Mouse (Mus musculus) liver, embryonic 15.5 days (tissue): ENCODE data around the gene Il18. TPM values are rescaled to one million over a fixed set of nuclear protein-coding genes. Genes with fewer than 3 reads are reported as not detected.

Experiments used
- ATAC-seq: fragments of 200-750 bp; cut with Nextera tagmentation; 2 replicates; pipeline ENCODE4 v1.8.0; 2017; ENCODE audit warnings: moderate number of reproducible peaks, mild to moderate bottlenecking, moderate library complexity; ENCODE audit not compliant: insufficient read depth
- H3K27ac ChIP-seq: fragments of 300-500 bp; sonication (generic); replicated peaks from 2 replicates; pipeline ENCODE4 v1.5.1; 2015; ENCODE audit warnings: mild to moderate bottlenecking, inconsistent platforms
- H3K27me3 ChIP-seq: fragments of 300-500 bp; sonication (generic); 2 replicates; pipeline ENCODE4 v1.6.1; 2015; ENCODE audit warnings: mild to moderate bottlenecking, inconsistent platforms
- H3K36me3 ChIP-seq: fragments of 300-500 bp; sonication (generic); replicated peaks from 2 replicates; pipeline ENCODE4 v1.6.1; 2015; ENCODE audit warnings: moderate library complexity, mild to moderate bottlenecking, inconsistent platforms
- H3K4me1 ChIP-seq: fragments of 300-500 bp; sonication (generic); replicated peaks from 2 replicates; pipeline ENCODE4 v1.6.1; 2015; ENCODE audit warnings: inconsistent platforms
- H3K4me2 ChIP-seq: fragments of 300-500 bp; sonication (generic); 2 replicates; pipeline ENCODE4 v1.6.1; 2015; ENCODE audit warnings: moderate library complexity, mild to moderate bottlenecking, inconsistent platforms
- H3K4me3 ChIP-seq: fragments of 300-500 bp; sonication (generic); replicated peaks from 2 replicates; pipeline ENCODE4 v1.5.1; 2015; ENCODE audit warnings: mild to moderate bottlenecking, inconsistent platforms
- H3K9ac ChIP-seq: fragments of 300-500 bp; sonication (generic); 2 replicates; pipeline ENCODE4 v1.6.1; 2015; ENCODE audit warnings: moderate library complexity, mild to moderate bottlenecking, inconsistent platforms
- H3K9me3 ChIP-seq: fragments of 300-500 bp; sonication (generic); replicated peaks from 2 replicates; pipeline ENCODE4 v1.6.1; 2016; ENCODE audit warnings: inconsistent platforms
- WGBS: fragments of 180-500 bp; shearing (Covaris S2); methylation state at CpG from one replicate; pipeline ENCODE4 v1.1.7; 2015; ENCODE audit warnings: mixed read lengths; ENCODE audit not compliant: insufficient replicate concordance; 5-methylcytosine and 5-hydroxymethylcytosine counted together
- polyA plus RNA-seq: library from polyadenylated mRNA; unstranded; fragments of >200 nt; fragmentation: Nextera tagmentation; extraction: Ambion mirVana; gene quantifications from 2 replicates; pipeline ENCODE4 v1.2.1, GENCODE M21; 2015

The Il18 gene
- polyA plus RNA-seq, 1 experiment from 2014 or later, result 11.1 TPM

DNA sequence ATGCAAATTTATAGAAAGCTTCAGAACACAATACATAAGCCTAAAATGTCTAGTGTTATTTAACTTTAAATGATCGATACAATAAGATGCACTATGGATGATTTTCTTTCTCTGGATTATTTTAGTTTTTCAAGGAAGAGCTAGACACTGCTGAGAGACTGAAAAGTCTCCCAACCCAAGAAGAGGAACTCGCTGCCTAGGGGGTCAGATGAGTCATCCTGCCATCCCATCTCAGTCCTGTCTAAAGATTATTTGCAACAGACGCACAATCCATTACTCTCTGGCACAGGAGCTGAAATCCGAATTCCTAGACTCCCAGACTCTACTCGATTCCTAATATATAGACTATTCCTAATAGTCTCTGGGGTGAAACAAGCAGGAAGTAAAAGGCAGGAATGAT, 2.4 kb upstream of the Il18 start:
- no peak overlapping the region for H3K9ac ChIP-seq
- H3K27me3 ChIP-seq, result no peaks in the 10 kb centered on the region
- no peak overlapping the region for H3K4me2 ChIP-seq
- no peak for ATAC-seq
- no peak overlapping the region for H3K4me3 ChIP-seq
- no peaks in the 10 kb centered on the region for H3K9me3 ChIP-seq
- H3K36me3 ChIP-seq, result no peaks in the 10 kb centered on the region
- 38% methylated on average over 5 of the region's 5 CpGs for WGBS
- no peaks in the 10 kb centered on the region for H3K4me1 ChIP-seq
- H3K27ac ChIP-seq, result no peak overlapping the region

DNA sequence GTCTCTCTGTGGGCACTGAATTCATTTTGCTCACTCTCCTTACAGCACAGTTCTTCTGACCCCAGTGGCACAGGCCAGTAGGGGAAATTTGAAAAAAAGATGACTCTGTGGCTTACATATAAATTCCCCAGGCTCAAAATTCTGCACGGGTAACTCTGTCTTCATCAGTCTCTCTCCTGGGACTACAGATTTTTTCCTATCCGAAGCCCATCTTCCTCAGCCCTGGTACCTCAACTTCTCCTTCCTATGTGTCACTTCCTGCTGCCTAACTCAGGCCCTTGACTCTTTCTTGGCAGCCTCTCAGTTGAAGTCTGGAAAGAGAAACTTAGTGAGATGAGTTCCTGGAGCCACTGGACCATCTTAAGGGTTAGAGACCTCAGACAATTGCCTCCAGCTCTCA, 1.1 kb upstream of the Il18 start:
- WGBS, result 29% methylated on average over 2 of the region's 2 CpGs
- ATAC-seq, result no peak

DNA sequence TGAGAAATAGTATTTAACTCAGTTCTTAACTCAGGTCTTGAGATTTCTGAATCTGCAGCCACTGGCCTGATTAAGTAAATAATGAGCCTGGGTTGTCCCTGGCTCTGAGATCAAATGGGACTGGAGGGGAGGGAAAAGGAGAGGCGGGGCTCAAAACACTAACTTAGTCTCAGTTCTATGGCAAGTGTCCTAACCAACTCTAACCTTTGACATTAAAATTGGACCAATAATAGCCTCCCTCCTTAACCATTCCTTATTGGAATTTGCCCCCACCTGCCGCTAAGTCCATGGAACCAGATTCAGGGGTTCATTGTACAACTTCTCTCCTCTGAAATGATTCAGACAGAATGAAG, 443 bp downstream of the Il18 start, which contains the start of gene Bco2:
Bco2 (minus strand) TSS at position 88 of the 353 bp plus-strand sequence.
- WGBS, result 52% methylated on average over 2 of the region's 2 CpGs
- Histone ChIP-seq H3K27me3 (no peaks in the 10 kb centered on the region), H3K4me3 (0 out of 2 replicates have a peak within 1 kb of the TSS, but pooled peaks have one; percentile 0), H3K27ac (no peak within 1 kb of the TSS), H3K4me2 (peak within 1 kb of the TSS; percentile 23), H3K9ac (no peak within 1 kb of the TSS), H3K4me1 (no peaks in the 10 kb centered on the region), H3K36me3 (no peaks in the 10 kb centered on the region), H3K9me3 (no peaks in the 10 kb centered on the region)
- ATAC-seq, result no peak

More for the DNA sequence above, 1.1 kb upstream of the Il18 start:
- Histone ChIP-seq H3K4me3 (no peak overlapping the region), H3K4me1 (no peaks in the 10 kb centered on the region), H3K27ac (no peak overlapping the region), H3K9ac (no peak overlapping the region), H3K9me3 (no peaks in the 10 kb centered on the region), H3K4me2 (no peak overlapping the region), H3K27me3 (no peaks in the 10 kb centered on the region), H3K36me3 (no peaks in the 10 kb centered on the region)

DNA sequence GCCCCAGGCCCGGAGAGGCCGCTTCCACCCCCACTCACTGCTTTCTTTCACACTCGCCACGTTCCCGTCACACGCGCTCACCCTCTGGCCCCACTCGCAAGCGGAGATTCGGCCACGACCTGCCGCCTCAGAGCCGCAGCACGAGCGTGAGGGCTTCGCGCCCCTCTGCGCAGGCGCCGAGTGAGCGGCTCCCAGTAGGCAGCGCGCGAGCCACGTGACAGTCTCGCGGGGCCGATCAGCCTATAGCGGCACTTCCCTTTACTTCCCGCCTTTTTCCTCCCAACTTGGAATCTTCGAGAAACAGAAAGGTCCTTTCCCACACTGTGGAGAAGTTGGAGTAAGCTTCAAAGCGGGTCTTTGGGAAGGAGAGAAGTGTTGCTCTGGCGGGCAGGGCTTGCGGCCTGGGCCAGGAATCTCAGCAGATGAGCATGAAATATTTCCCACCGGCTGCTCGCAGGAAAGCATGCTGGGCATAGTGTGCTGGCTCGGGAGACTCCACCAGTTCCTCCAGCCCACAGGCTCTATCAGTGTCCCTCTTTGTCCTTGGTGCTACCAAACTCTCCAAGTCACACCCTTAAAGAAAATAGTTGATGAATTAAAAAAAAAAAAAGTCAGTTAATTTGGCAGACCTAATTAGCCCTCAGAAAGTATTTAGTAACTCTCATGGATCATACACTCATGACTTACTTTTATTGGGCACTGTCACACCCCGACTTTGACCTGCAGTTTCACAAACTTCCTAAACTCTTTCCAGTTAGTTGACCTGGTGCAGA, 6.7 kb downstream of the Il18 start, which contains the start of gene Tex12:
Tex12 (minus strand) TSS at position 181 of the 773 bp plus-strand sequence.
- no peak for ATAC-seq
- H3K4me3 ChIP-seq, result no peak within 1 kb of the TSS

DNA sequence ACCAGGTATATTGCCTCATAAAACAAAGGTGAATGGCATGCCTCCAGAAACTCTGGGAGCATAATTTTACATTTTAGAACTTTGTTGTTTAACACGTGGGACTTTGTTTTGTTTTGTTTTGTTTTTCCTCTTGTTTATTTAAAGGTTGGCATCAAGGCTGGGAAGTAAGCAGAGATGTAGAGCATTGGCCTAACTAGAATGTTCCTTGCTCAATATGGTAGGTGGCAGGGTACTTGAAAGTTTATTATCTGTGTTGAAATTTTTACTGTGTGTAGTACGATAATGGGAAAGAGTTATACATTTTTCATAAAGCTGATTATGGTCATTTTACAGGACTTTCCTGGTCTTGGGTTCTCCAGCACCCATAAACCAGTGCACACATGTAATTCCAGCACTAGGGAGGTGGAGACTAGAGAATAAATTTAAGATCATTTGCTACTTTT, 7.3 kb downstream of the Il18 start:
- 62% methylated on average over 2 of the region's 2 CpGs for WGBS
- no peaks in the 10 kb centered on the region for H3K27me3 ChIP-seq
- no peaks in the 10 kb centered on the region for H3K36me3 ChIP-seq
- no peak for ATAC-seq
- no peak overlapping the region for H3K4me3 ChIP-seq
- H3K9me3 ChIP-seq, result no peaks in the 10 kb centered on the region
- no peak overlapping the region for H3K27ac ChIP-seq
- H3K4me2 ChIP-seq, result no peak overlapping the region
- no peaks in the 10 kb centered on the region for H3K4me1 ChIP-seq
- H3K9ac ChIP-seq, result no peak overlapping the region

More for the DNA sequence above, 6.7 kb downstream of the Il18 start, which contains the start of gene Tex12:
- H3K36me3 ChIP-seq, result no peaks in the 10 kb centered on the region
- WGBS, result 77% methylated on average over 38 of the region's 38 CpGs
- no peak within 1 kb of the TSS for H3K27ac ChIP-seq
- no peaks in the 10 kb centered on the region for H3K9me3 ChIP-seq
- no peaks in the 10 kb centered on the region for H3K4me1 ChIP-seq
- no peaks in the 10 kb centered on the region for H3K27me3 ChIP-seq
- no peak within 1 kb of the TSS for H3K9ac ChIP-seq
- H3K4me2 ChIP-seq, result no peak within 1 kb of the TSS

DNA sequence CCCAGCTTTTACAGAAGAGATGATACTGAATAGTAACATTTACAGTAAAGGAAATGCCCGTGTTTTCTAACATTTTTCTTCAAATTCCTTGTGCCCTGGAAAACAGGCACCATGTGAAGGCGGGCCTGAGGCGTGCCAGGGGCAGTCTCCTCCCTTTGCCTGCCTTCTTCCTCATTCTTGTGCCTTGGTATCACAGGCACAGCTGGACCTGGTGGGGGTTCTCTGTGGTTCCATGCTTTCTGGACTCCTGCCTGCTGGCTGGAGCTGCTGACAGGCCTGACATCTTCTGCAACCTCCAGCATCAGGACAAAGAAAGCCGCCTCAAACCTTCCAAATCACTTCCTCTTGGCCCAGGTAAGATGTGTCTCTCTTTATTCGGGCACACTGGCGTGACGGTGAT, 10.5 kb downstream of the Il18 start:
- Histone ChIP-seq H3K4me2 (no peak overlapping the region), H3K4me3 (no peak overlapping the region), H3K9me3 (no peaks in the 10 kb centered on the region), H3K27me3 (no peaks in the 10 kb centered on the region), H3K9ac (no peak overlapping the region), H3K36me3 (no peaks in the 10 kb centered on the region), H3K27ac (no peak overlapping the region), H3K4me1 (no peaks in the 10 kb centered on the region)
- no peak for ATAC-seq
- WGBS, result 61% methylated on average over 7 of the region's 7 CpGs

DNA sequence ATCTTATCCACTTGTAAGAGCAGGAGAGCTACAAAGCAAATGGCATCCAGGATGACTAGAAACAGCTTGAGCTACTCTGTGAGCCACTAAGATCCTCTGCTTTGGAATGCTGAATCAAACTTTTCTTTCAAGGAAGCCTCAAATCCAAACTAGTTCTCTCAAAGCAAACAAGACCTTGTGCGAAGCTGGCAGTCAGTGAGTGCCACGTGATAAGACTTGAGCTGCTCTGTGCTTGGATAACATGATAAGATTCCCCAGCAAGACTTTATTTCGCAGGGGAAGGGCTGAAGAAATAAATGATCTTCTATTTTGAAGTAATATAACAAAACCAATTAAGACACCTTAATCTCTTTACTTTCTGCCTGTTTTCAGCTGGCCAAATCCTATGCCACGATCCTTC, 11.3 kb downstream of the Il18 start:
- Histone ChIP-seq H3K4me1 (no peaks in the 10 kb centered on the region), H3K9ac (no peak overlapping the region), H3K4me3 (no peak overlapping the region), H3K27ac (no peak overlapping the region), H3K4me2 (no peak overlapping the region), H3K9me3 (no peaks in the 10 kb centered on the region), H3K36me3 (no peaks in the 10 kb centered on the region), H3K27me3 (no peaks in the 10 kb centered on the region)
- WGBS, result 32% methylated on average over 4 of the region's 4 CpGs
- no peak for ATAC-seq

DNA sequence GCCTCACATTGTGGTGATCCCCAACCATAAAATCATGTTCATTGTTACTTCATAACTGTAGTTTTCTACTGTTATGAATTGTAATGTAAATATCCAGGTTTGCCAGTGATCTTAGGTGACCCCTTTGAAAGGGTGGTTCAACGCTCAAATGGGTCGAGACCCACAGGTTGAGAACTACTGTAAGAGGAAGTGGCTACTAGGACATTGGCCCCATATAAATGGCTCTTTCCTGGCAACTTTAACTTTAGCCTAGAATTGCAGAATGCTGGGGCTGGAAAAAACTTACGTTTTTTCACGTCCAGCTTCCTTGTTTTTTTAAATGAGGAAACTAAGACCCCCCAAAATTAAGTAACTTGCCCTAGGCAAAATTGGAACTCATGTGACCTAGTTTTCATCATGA, 12.7 kb downstream of the Il18 start:
- WGBS, result 45% methylated on average over 4 of the region's 4 CpGs
- no peak for ATAC-seq

DNA sequence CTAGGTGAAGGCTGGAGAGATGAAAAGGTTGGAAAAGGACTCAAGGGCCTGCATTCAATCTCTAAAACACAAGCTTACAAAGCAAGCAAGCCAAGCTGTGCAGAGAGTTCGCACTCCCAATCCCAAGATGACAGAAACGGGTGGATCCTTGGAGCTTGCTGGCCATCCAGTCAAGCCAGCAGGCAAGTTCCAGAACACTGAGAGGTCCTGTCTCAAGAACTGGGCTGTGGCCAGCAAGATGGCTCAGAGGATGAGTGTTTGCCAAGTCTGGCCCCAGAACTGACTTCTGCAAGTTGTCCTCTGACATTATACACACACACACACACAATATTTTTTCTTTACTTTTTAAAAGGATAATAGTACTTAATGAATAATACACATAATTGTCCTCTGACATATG, 13.3 kb downstream of the Il18 start:
- Histone ChIP-seq H3K9me3 (no peaks in the 10 kb centered on the region), H3K27me3 (no peaks in the 10 kb centered on the region), H3K36me3 (no peaks in the 10 kb centered on the region), H3K27ac (no peak overlapping the region), H3K9ac (no peak overlapping the region), H3K4me3 (no peak overlapping the region), H3K4me1 (no peaks in the 10 kb centered on the region), H3K4me2 (no peak overlapping the region)
- ATAC-seq, result no peak
- 71% methylated on average over 2 of the region's 2 CpGs for WGBS

More for the DNA sequence above, 12.7 kb downstream of the Il18 start:
- no peaks in the 10 kb centered on the region for H3K9me3 ChIP-seq
- H3K36me3 ChIP-seq, result no peaks in the 10 kb centered on the region
- H3K9ac ChIP-seq, result no peak overlapping the region
- H3K4me2 ChIP-seq, result no peak overlapping the region
- no peak overlapping the region for H3K27ac ChIP-seq
- no peaks in the 10 kb centered on the region for H3K4me1 ChIP-seq
- no peaks in the 10 kb centered on the region for H3K27me3 ChIP-seq
- no peak overlapping the region for H3K4me3 ChIP-seq

DNA sequence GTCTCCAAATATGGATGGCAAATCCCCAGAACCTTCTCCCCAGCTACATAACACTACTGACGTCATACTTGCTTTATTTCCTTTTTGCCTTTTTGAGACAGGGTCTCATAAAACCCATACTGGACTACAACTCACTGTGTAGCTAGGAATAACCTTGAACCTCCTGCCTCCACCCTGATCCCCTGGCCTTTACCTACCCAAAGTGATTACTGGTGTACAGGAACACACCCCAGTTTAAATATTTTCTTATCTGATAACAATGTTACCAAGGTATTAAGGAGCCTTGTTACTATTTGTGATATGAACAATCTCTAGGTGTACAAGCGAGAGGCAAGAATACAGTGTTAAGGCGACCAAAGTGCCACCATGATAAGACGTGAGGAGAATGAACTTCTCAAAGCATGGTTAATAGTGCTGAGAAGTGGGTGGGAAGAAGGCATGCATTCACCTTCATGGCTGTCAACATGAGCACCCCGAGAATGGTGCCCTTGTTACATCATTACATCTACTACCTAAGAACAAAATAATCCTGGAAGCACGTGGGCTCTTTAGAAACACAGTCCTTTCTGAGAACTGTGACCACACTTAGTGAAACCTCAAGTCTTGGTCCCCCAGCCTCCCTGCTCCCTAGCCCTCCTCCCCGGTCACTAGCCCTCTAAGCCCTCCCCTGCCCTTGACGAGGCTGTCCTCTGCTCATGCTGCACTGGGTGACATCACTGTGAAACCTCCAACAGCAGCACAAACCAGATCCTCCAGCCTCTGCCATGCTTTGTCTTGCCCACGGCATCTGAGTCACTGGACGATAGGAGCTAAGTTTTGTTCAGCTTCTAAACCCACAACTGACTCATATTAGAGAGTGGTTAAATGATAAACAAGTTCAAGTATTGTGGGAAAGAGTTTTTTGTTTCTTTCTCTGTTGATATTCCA, 15.2 kb downstream of the Il18 start:
- Histone ChIP-seq H3K27ac (no peak overlapping the region), H3K36me3 (no peaks in the 10 kb centered on the region), H3K4me3 (no peak overlapping the region), H3K4me1 (no peaks in the 10 kb centered on the region), H3K9me3 (no peaks in the 10 kb centered on the region), H3K27me3 (no peaks in the 10 kb centered on the region), H3K9ac (no peak overlapping the region), H3K4me2 (no peak overlapping the region)
- ATAC-seq, result no peak
- 53% methylated on average over 10 of the region's 10 CpGs for WGBS

DNA sequence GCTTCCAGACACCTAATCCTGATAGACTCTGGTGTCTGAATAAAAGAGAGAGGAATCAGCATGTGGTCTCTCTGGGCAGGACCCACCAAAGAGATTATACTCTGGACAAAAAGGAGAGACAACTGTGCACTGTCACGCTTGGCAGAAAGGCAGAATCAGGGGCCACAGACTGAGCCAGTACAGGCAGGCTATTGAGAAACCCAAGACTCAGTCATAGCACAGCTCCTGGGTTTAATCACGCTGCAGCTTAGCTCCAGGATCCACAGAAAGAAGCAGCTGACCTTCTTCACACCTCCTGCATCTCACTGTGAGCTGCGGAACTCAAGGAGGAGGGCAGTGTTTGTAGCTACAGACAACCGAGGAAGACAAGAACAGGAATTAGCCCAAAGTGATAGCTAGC, 25.7 kb downstream of the Il18 start:
- H3K4me2 ChIP-seq, result no peak overlapping the region
- H3K9ac ChIP-seq, result no peak overlapping the region
- H3K4me1 ChIP-seq, result no peaks in the 10 kb centered on the region
- H3K27me3 ChIP-seq, result no peaks in the 10 kb centered on the region
- ATAC-seq, result no peak
- no peaks in the 10 kb centered on the region for H3K36me3 ChIP-seq
- H3K9me3 ChIP-seq, result no peaks in the 10 kb centered on the region
- 37% methylated on average over 4 of the region's 4 CpGs for WGBS
- no peak overlapping the region for H3K27ac ChIP-seq
- H3K4me3 ChIP-seq, result no peak overlapping the region
